Mouse (Mus musculus) liver, embryonic 14.5 days (tissue): ENCODE data around the gene Traf2. TPM values are rescaled to one million over a fixed set of nuclear protein-coding genes. Genes with fewer than 3 reads are reported as not detected.

Experiments used
- ATAC-seq: fragments of 200-750 bp; cut with Nextera tagmentation; 2 replicates; pipeline ENCODE4 v1.8.0; 2017; ENCODE audit warnings: moderate number of reproducible peaks, mild to moderate bottlenecking, moderate library complexity; ENCODE audit not compliant: insufficient read depth
- DNase-seq, 3 experiments: peaks; one replicate each; pipeline ENCODE4 v3.0.0-alpha.2; 2012 to 2013; ENCODE audit warnings: low read depth in 3 of 3, low spot score in 3 of 3
- H3K27ac ChIP-seq: fragments of 300-500 bp; sonication (generic); 2 replicates; pipeline ENCODE4 v1.5.1; 2014; ENCODE audit warnings: moderate library complexity, mild to moderate bottlenecking, control low read depth, inconsistent platforms
- H3K27me3 ChIP-seq: fragments of 300-500 bp; sonication (generic); 2 replicates; pipeline ENCODE4 v1.6.1; 2014; ENCODE audit warnings: mild to moderate bottlenecking, low read length, moderate library complexity; ENCODE audit not compliant: control insufficient read depth, insufficient read depth
- H3K36me3 ChIP-seq: fragments of 300-500 bp; sonication (generic); replicated peaks from 2 replicates; pipeline ENCODE4 v1.6.1; 2014; ENCODE audit warnings: low read depth; ENCODE audit not compliant: control insufficient read depth, insufficient read depth
- H3K4me1 ChIP-seq, 2 experiments: fragments of 200-500 bp in 1 of 2; fragments of 300-500 bp in 1 of 2; sonication (generic) in 1 of 2; replicated peaks; 2 replicates each; pipeline ENCODE4 v1.6.1; 2012 to 2014; ENCODE audit warnings: antibody characterized with exemption in 1 of 2, inconsistent platforms in 1 of 2, low read length in 1 of 2; ENCODE audit not compliant: control insufficient read depth in 2 of 2, insufficient read depth in 2 of 2
- H3K4me2 ChIP-seq: fragments of 300-500 bp; sonication (generic); 2 replicates; pipeline ENCODE4 v1.6.1; 2014; ENCODE audit warnings: low read depth, mild to moderate bottlenecking, control low read depth, moderate library complexity
- H3K4me3 ChIP-seq, 2 experiments: fragments of 200-500 bp in 1 of 2; fragments of 300-500 bp in 1 of 2; sonication (generic) in 1 of 2; 2 replicates each; pipeline ENCODE4 v1.5.1; 2012 to 2014; ENCODE audit warnings: low read depth in 2 of 2, low read length in 2 of 2, mild to moderate bottlenecking in 2 of 2, control low read depth in 1 of 2, inconsistent platforms in 1 of 2, moderate library complexity in 1 of 2; ENCODE audit not compliant: insufficient read depth in 1 of 2
- H3K9ac ChIP-seq: fragments of 300-500 bp; sonication (generic); replicated peaks from 2 replicates; pipeline ENCODE4 v1.6.1; 2014; ENCODE audit warnings: mild to moderate bottlenecking, control low read depth, moderate library complexity
- H3K9me3 ChIP-seq: fragments of 300-500 bp; sonication (generic); 2 replicates; pipeline ENCODE4 v1.6.1; 2016; ENCODE audit warnings: low read length, mixed read lengths; ENCODE audit not compliant: control insufficient read depth
- CTCF ChIP-seq: IDR thresholded peaks from 2 replicates; pipeline ENCODE4 v1.5.1; 2016; ENCODE audit warnings: antibody characterized with exemption, low read depth, control low read depth
- EP300 ChIP-seq: IDR thresholded peaks from 2 replicates; pipeline ENCODE4 v1.6.1; 2016; ENCODE audit warnings: antibody characterized with exemption, low read depth
- WGBS: fragments of 180-500 bp; shearing (Covaris S2); extraction: QIAGEN DNeasy Blood & Tissue Kit; methylation state at CpG from one replicate; pipeline ENCODE4 v1.1.7; 2014; ENCODE audit not compliant: insufficient replicate concordance; 5-methylcytosine and 5-hydroxymethylcytosine counted together
- polyA plus RNA-seq, 2 experiments: library from polyadenylated mRNA; depleted of rRNA in 1 of 2; stranded (reverse) in 1 of 2; unstranded in 1 of 2; fragments of >200 nt; fragmentation: Nextera tagmentation in 1 of 2; extraction: Ambion mirVana in 1 of 2; gene quantifications; 2 replicates each; pipeline versions ENCODE4 v1.2.1 to v1.2.3; 2012 to 2014

Gene Traf2
- polyA plus RNA-seq, 2 experiments: 5.9 to 12.3 TPM

DNA sequence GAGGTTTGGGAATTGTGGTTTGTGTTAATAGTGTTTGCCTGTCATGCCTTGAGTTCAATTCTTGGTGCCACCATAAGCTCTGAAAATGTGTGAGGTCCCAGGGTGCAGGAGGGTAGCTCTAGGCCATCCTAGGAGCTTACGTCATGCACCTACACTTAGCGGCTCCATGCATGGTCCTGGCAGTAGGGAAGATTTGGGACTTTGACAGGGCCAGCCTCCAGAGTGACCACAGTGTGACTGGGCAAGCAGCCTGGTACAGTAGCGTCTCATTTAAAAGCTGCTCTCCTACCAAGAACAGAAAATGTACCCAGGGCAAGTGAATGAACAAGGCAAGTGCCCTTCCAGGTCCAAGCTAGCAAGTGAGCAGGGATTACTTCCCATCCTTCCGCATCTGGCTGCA is 40.9 kb downstream of the Traf2 start:
- 84% methylated on average over 4 of the region's 4 CpGs for WGBS
- no peak for ATAC-seq

DNA sequence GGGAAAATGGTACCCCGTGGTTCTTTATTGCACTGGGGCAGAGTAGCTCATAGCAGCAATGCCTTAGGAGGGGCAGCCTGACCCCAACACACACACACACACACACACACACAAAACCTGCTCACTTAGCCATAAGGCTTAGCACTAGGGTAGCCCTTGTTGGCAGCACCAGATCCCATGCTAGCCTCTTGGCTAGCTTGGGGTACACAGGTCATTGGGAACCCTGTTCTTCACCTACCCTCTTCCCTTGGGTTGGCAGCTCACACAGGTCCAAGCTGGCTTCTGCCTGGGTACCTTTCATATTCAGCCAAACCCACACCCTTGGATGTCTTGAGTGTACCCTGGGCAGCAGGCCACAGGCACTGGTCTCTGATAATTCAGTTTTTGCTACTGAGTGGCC is 41.7 kb downstream of the Traf2 start:
- WGBS: 57% methylated on average over 1 of the region's 1 CpGs
- peaks cover 24 to 31% of the 10 kb centered on the region in 2 experiments for H3K4me1 ChIP-seq
- no peak for TF ChIP-seq CTCF
- TF ChIP-seq EP300: no peak
- H3K9me3 ChIP-seq: no peaks in the 10 kb centered on the region
- ATAC-seq (no peak), DNase-seq (no peak)
- peaks cover 3% of the 10 kb centered on the region; the same call in 1 of the 2 replicates for H3K36me3 ChIP-seq
- no peak overlapping the region for H3K9ac ChIP-seq
- no peak overlapping the region for H3K27ac ChIP-seq
- H3K4me3 ChIP-seq: no peak overlapping the region
- no peak overlapping the region for H3K4me2 ChIP-seq
- H3K27me3 ChIP-seq: no peaks in the 10 kb centered on the region

More for the DNA sequence above, 40.9 kb downstream of the Traf2 start:
- Histone ChIP-seq H3K9me3 (no peaks in the 10 kb centered on the region), H3K4me1 (peaks cover 22 to 27% of the 10 kb centered on the region in 2 experiments), H3K27me3 (no peaks in the 10 kb centered on the region), H3K9ac (no peak overlapping the region), H3K36me3 (peaks cover 3% of the 10 kb centered on the region; the same call in 1 of the 2 replicates), H3K4me2 (no peak overlapping the region), H3K27ac (no peak overlapping the region), H3K4me3 (no peak overlapping the region)
- no peak for DNase-seq
- TF ChIP-seq EP300: no peak
- no peak for TF ChIP-seq CTCF

DNA sequence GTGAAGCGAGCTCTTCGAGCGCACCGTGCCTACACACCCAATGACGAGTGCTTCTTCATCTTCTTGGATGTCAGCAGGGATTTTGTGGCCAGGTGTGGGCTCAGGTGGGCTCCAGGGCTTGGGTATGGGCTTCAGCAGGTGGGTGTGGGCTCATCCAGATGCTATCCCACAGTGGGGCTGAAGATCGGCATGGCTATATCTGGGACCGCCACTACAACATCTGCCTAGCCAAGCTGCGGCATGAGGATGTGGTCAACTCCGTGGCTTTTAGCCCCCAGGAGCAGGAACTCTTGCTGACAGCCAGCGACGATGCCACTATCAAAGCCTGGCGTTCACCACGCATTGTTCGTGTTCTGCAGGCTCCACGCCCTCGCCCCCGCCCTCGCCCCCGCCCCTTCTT is 42.2 kb downstream of the Traf2 start:
- Histone ChIP-seq H3K9ac (no peak overlapping the region), H3K27ac (no peak overlapping the region), H3K4me3 (no peak overlapping the region), H3K9me3 (no peaks in the 10 kb centered on the region), H3K4me1 (peaks cover 25 to 33% of the 10 kb centered on the region in 2 experiments), H3K27me3 (no peaks in the 10 kb centered on the region), H3K4me2 (no peak overlapping the region), H3K36me3 (peaks cover 3% of the 10 kb centered on the region; the same call in 1 of the 2 replicates)
- ATAC-seq (no peak), DNase-seq (no peak)
- TF ChIP-seq EP300 (no peak), CTCF (no peak)
- 50% methylated on average over 19 of the region's 19 CpGs for WGBS

DNA sequence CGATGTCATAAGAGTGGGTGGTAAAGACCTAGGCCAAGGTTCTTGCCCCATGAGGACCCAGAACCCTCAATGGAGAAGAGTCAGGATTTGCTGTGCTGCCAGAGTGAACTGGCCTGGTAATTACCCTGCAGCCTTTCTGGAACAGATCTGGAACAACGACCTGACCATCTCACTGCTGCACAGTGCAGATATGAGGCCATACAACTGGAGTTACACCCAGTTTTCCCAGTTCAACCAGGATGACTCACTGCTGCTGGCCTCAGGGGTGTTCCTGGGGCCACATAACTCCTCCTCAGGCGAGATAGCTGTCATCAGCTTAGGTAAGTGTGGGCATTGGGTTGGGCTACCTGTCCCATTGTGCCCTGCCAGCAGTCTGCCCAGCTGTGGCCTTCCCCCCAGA is 44.0 kb downstream of the Traf2 start:
- H3K36me3 ChIP-seq: peaks cover 3% of the 10 kb centered on the region; the same call in 1 of the 2 replicates
- no peaks in the 10 kb centered on the region for H3K9me3 ChIP-seq
- ATAC-seq (peak; percentile 77), DNase-seq (peak; percentile 67 to 73 (median 69))
- peak overlapping the region; percentile 48 for H3K9ac ChIP-seq
- no peaks in the 10 kb centered on the region for H3K27me3 ChIP-seq
- H3K4me2 ChIP-seq: peak overlapping the region; percentile 97
- 43% methylated on average over 3 of the region's 3 CpGs for WGBS
- peak overlapping the region in 1 of 2 experiments; percentile 10; a peak in 1 of 4 replicates for H3K4me3 ChIP-seq
- peak overlapping the region; percentile 80 for H3K27ac ChIP-seq
- peaks cover 25 to 37% of the 10 kb centered on the region in 2 experiments for H3K4me1 ChIP-seq
- TF ChIP-seq EP300 (peak; percentile 59), CTCF (no peak)

DNA sequence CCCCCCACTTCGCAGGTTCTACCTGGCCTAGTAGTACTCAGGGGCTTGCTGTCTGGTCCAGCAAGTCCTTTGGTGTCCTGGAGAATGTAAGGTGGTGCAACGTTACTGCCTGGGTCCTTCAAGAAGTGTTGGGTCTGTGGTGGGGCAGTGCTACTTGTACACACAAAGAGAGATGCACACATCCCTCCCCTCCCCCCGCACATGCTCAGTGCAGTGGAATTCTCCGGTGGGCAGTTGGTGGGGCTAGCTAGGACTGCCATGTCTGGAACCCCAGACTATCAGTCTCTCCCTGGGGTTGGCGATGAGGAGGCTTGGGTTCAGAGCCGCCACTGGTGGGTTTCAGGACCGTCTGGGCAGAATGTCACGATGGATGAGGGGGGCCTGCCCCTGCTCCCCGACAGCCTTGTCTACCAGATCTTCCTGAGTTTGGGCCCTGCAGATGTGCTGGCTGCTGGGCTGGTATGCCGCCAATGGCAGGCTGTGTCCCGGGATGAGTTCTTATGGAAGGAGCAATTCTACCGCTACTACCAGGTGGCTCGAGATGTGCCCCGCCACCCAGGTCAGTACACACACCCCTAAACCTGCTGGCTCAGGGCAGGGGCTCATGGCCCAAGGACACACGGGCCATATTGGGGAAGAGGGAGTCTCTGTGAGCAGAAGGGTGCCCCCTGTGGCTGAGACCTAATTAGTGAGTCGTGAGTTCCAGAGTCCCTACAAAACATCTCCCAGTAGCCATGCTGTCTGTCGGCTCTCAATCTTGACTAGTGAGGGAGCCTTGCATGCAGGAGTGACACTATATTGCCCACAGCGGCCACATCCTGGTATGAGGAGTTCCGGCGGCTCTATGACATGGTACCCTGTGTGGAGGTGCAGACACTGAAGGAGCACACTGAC is 44.9 kb downstream of the Traf2 start, which contains the start of gene C8g:
Gene C8g, minus strand, starts transcription at position 127 of the 894 bp plus-strand sequence.
- Histone ChIP-seq H3K9ac (peak within 1 kb of the TSS; percentile 95), H3K4me3 (peak within 1 kb of the TSS; percentile 90 to 94), H3K27ac (peak within 1 kb of the TSS; percentile 80), H3K4me1 (peaks cover 25 to 37% of the 10 kb centered on the region in 2 experiments), H3K36me3 (peaks cover 3% of the 10 kb centered on the region; the same call in 1 of the 2 replicates), H3K27me3 (no peaks in the 10 kb centered on the region), H3K9me3 (no peaks in the 10 kb centered on the region), H3K4me2 (peak within 1 kb of the TSS; percentile 97)
- ATAC-seq (no peak), DNase-seq (no peak)
- 67% methylated on average over 20 of the region's 20 CpGs for WGBS
- TF ChIP-seq CTCF: peak; percentile 55
- TF ChIP-seq EP300: no peak
